Mouse (Mus musculus) G1E (cell line): ENCODE measurements at regions not wholly inside any gene's neighbourhood (a gene's known extent, or its start where the extent isn't known, plus 50 kb on each side); places are given as distances from the start of the nearest gene placed in this dataset.

Source experiments
- CTCF ChIP-seq: IDR thresholded peaks from 2 replicates; pipeline ENCODE4 v1.5.1; 2012; ENCODE audit warnings: low read depth, low read length, inconsistent platforms, mixed read lengths
- GATA1 ChIP-seq: IDR thresholded peaks from 2 replicates; pipeline ENCODE4 v1.6.1; 2012; ENCODE audit warnings: borderline replicate concordance, low read length, inconsistent platforms, mixed read lengths
- GATA2 ChIP-seq: IDR thresholded peaks from 2 replicates; pipeline ENCODE4 v1.6.1; 2012; ENCODE audit warnings: low read depth, low read length, inconsistent platforms, borderline replicate concordance
- POLR2AphosphoS5 ChIP-seq: IDR thresholded peaks from 2 replicates; pipeline ENCODE4 v1.6.1; 2012; ENCODE audit warnings: low read depth, low read length, inconsistent platforms; ENCODE audit not compliant: insufficient replicate concordance
- TAL1 ChIP-seq: conservative IDR thresholded peaks from 2 replicates; pipeline ENCODE4 v1.6.1; 2012; ENCODE audit warnings: low read depth, low read length, inconsistent platforms, mixed read lengths

DNA sequence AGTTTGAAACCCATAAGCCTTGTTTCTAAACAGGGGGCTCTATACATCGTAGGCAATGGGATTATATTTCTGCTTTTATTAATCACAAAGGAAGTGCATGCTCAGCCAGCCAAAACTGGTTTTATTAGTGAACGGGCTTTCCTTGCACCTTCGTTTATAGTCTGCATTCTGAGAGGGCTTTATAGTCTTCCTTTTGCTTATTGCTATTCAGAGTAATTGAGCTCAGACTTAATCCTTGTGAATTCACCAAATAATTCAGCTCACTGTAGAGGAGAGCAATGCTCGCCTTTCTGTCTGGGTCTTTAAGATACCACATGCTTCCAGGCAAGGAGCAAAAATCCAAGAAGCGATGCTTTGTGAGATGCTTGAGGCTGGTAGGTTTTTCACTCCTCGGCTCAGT, 984.3 kb downstream of the Slc4a3 start:
- TF ChIP-seq CTCF, result no peak
- TF ChIP-seq POLR2AphosphoS5, result no peak
- TF ChIP-seq GATA1, result no peak
- no peak for TF ChIP-seq TAL1
- no peak for TF ChIP-seq GATA2
